Mouse (Mus musculus) forebrain, embryonic 12.5 days (tissue): ENCODE data around the gene Bbc3. TPM values are rescaled to one million over a fixed set of nuclear protein-coding genes. Genes with fewer than 3 reads are reported as not detected.

ENCODE experiments used
- ATAC-seq: fragments of 200-750 bp; cut with Nextera tagmentation; 2 replicates; pipeline ENCODE4 v1.8.0; 2017; ENCODE audit warnings: moderate TSS enrichment; ENCODE audit not compliant: low FRiP score
- H3K27ac ChIP-seq: fragments of 300-500 bp; sonication (generic); 2 replicates; pipeline ENCODE4 v1.5.1; 2016; ENCODE audit warnings: mild to moderate bottlenecking
- H3K27me3 ChIP-seq: fragments of 300-500 bp; sonication (generic); 2 replicates; pipeline ENCODE4 v1.6.1; 2016; ENCODE audit warnings: mild to moderate bottlenecking
- H3K36me3 ChIP-seq: fragments of 300-500 bp; sonication (generic); replicated peaks from 2 replicates; pipeline ENCODE4 v1.6.1; 2016; ENCODE audit warnings: mild to moderate bottlenecking
- H3K4me1 ChIP-seq: fragments of 300-500 bp; sonication (generic); 2 replicates; pipeline ENCODE4 v1.6.1; 2016
- H3K4me2 ChIP-seq: fragments of 300-500 bp; sonication (generic); 2 replicates; pipeline ENCODE4 v1.6.1; 2016; ENCODE audit warnings: mild to moderate bottlenecking, moderate library complexity
- H3K4me3 ChIP-seq: fragments of 300-500 bp; sonication (generic); replicated peaks from 2 replicates; pipeline ENCODE4 v1.5.1; 2016; ENCODE audit warnings: mild to moderate bottlenecking
- H3K9ac ChIP-seq: fragments of 300-500 bp; sonication (generic); 2 replicates; pipeline ENCODE4 v1.6.1; 2016; ENCODE audit warnings: mild to moderate bottlenecking
- H3K9me3 ChIP-seq: fragments of 300-500 bp; sonication (generic); 2 replicates; pipeline ENCODE4 v1.6.1; 2016
- WGBS: fragments of 180-500 bp; shearing (Covaris S2); methylation state at CpG from one replicate; pipeline ENCODE4 v1.1.7; 2016; 5-methylcytosine and 5-hydroxymethylcytosine counted together
- polyA plus RNA-seq: library from polyadenylated mRNA; unstranded; fragments of >200 nt; fragmentation: Nextera tagmentation; extraction: Ambion mirVana; gene quantifications from 2 replicates; pipeline ENCODE4 v1.2.1, GENCODE M21; 2016

Gene Bbc3
- polyA plus RNA-seq, 1 experiment from 2014 or later = 12.8 TPM

GRCm38 (mm10) chr7:16274922-16275890, 33.0 kb upstream of the Bbc3 start:
- 85% methylated on average over 10 of the region's 10 CpGs for WGBS
- H3K36me3 ChIP-seq = peaks cover 49% of the 10 kb centered on the region
- peaks cover 25% of the 10 kb centered on the region for H3K4me1 ChIP-seq
- H3K9ac ChIP-seq = no peak overlapping the region
- no peak overlapping the region for H3K4me2 ChIP-seq
- H3K27ac ChIP-seq = no peak overlapping the region
- no peaks in the 10 kb centered on the region for H3K9me3 ChIP-seq
- no peak overlapping the region for H3K4me3 ChIP-seq
- peaks cover 18% of the 10 kb centered on the region; the same call in 1 of the 2 replicates for H3K27me3 ChIP-seq
- no peak for ATAC-seq

- Histone ChIP-seq H3K9me3 (no peaks in the 10 kb centered on the region), H3K27me3 (peaks cover under 1% of the 10 kb centered on the region; the same call in 1 of the 2 replicates), H3K4me1 (peaks cover 9% of the 10 kb centered on the region), H3K9ac (no peak overlapping the region), H3K27ac (no peak overlapping the region), H3K36me3 (peaks cover 80% of the 10 kb centered on the region), H3K4me2 (no peak overlapping the region), H3K4me3 (no peak overlapping the region)
- WGBS = 92% methylated on average over 11 of the region's 11 CpGs
- ATAC-seq = no peak
Observed at GRCm38 (mm10) chr7:16280721-16281120, 27.5 kb upstream of the Bbc3 start.

GRCm38 (mm10) chr7:16282334-16282733, 25.9 kb upstream of the Bbc3 start:
- no peak overlapping the region for H3K4me3 ChIP-seq
- no peak overlapping the region for H3K27ac ChIP-seq
- no peak overlapping the region for H3K9ac ChIP-seq
- H3K27me3 ChIP-seq = no peaks in the 10 kb centered on the region
- H3K9me3 ChIP-seq = no peaks in the 10 kb centered on the region
- H3K36me3 ChIP-seq = peaks cover 64% of the 10 kb centered on the region
- 96% methylated on average over 13 of the region's 13 CpGs for WGBS
- ATAC-seq = no peak
- H3K4me2 ChIP-seq = no peak overlapping the region
- H3K4me1 ChIP-seq = peaks cover 11% of the 10 kb centered on the region

GRCm38 (mm10) chr7:16284001-16284400, 24.2 kb upstream of the Bbc3 start:
- 95% methylated on average over 8 of the region's 8 CpGs for WGBS

GRCm38 (mm10) chr7:16284904-16285303, 23.3 kb upstream of the Bbc3 start:
- 74% methylated on average over 9 of the region's 9 CpGs for WGBS
- Histone ChIP-seq H3K4me2 (peak overlapping the region; percentile 56), H3K4me1 (peaks cover 11% of the 10 kb centered on the region), H3K36me3 (peaks cover 42% of the 10 kb centered on the region), H3K27ac (no peak overlapping the region), H3K9ac (no peak overlapping the region), H3K9me3 (no peaks in the 10 kb centered on the region), H3K27me3 (no peaks in the 10 kb centered on the region), H3K4me3 (peak overlapping the region; percentile 81)
- no peak for ATAC-seq

More at GRCm38 (mm10) chr7:16284001-16284400, 24.2 kb upstream of the Bbc3 start:
- peaks cover 49% of the 10 kb centered on the region for H3K36me3 ChIP-seq
- H3K4me1 ChIP-seq = peaks cover 11% of the 10 kb centered on the region
- H3K9ac ChIP-seq = no peak overlapping the region
- H3K4me3 ChIP-seq = no peak overlapping the region
- no peak for ATAC-seq
- H3K27ac ChIP-seq = no peak overlapping the region
- H3K9me3 ChIP-seq = no peaks in the 10 kb centered on the region
- no peak overlapping the region for H3K4me2 ChIP-seq
- H3K27me3 ChIP-seq = no peaks in the 10 kb centered on the region

GRCm38 (mm10) chr7:16285450-16286025, 22.7 kb upstream of the Bbc3 start:
- no peaks in the 10 kb centered on the region for H3K27me3 ChIP-seq
- peak; percentile 61 for ATAC-seq
- H3K27ac ChIP-seq = peak overlapping the region; percentile 95; the same call in 1 of the 2 replicates
- 6% methylated on average over 14 of the region's 14 CpGs for WGBS
- H3K36me3 ChIP-seq = peaks cover 38% of the 10 kb centered on the region
- H3K9me3 ChIP-seq = no peaks in the 10 kb centered on the region
- H3K4me3 ChIP-seq = peak overlapping the region; percentile 81
- peak overlapping the region; percentile 56 for H3K4me2 ChIP-seq
- H3K9ac ChIP-seq = no peak overlapping the region
- H3K4me1 ChIP-seq = peaks cover 11% of the 10 kb centered on the region

GRCm38 (mm10) chr7:16286026-16286961, 21.9 kb upstream of the Bbc3 start, which contains the start of gene Ccdc9:
Ccdc9 (minus strand) TSS chr7:16286795.
- WGBS = under 1% methylated on average over 69 of the region's 70 CpGs
- peak within 1 kb of the TSS; percentile 95 for H3K27ac ChIP-seq
- peaks cover 11% of the 10 kb centered on the region for H3K4me1 ChIP-seq
- H3K9me3 ChIP-seq = no peaks in the 10 kb centered on the region
- no peaks in the 10 kb centered on the region for H3K27me3 ChIP-seq
- peaks cover 30% of the 10 kb centered on the region for H3K36me3 ChIP-seq
- H3K9ac ChIP-seq = peak within 1 kb of the TSS; percentile 71
- peak within 1 kb of the TSS; percentile 56 for H3K4me2 ChIP-seq
- H3K4me3 ChIP-seq = peak within 1 kb of the TSS; percentile 81
- ATAC-seq = peak; percentile 94

- peak overlapping the region; percentile 71; the same call in 1 of the 2 replicates for H3K9ac ChIP-seq
- H3K27ac ChIP-seq = peak overlapping the region; percentile 95
- peak overlapping the region; percentile 81 for H3K4me3 ChIP-seq
- 89% methylated on average over 2 of the region's 2 CpGs for WGBS
- peak overlapping the region; percentile 56 for H3K4me2 ChIP-seq
- no peak for ATAC-seq
- no peaks in the 10 kb centered on the region for H3K27me3 ChIP-seq
- peaks cover 11% of the 10 kb centered on the region for H3K4me1 ChIP-seq
- no peaks in the 10 kb centered on the region for H3K9me3 ChIP-seq
- H3K36me3 ChIP-seq = peaks cover 23% of the 10 kb centered on the region
Observed at GRCm38 (mm10) chr7:16287016-16287415, 21.2 kb upstream of the Bbc3 start.

GRCm38 (mm10) chr7:16287791-16288190, 20.4 kb upstream of the Bbc3 start:
- WGBS = 65% methylated on average over 1 of the region's 1 CpGs
- H3K9ac ChIP-seq = no peak overlapping the region
- H3K27ac ChIP-seq = no peak overlapping the region
- no peaks in the 10 kb centered on the region for H3K27me3 ChIP-seq
- no peak overlapping the region for H3K4me2 ChIP-seq
- ATAC-seq = no peak
- H3K9me3 ChIP-seq = no peaks in the 10 kb centered on the region
- no peak overlapping the region for H3K4me3 ChIP-seq
- peaks cover 11% of the 10 kb centered on the region for H3K4me1 ChIP-seq
- H3K36me3 ChIP-seq = peaks cover 15% of the 10 kb centered on the region

GRCm38 (mm10) chr7:16294346-16294745, 13.8 kb upstream of the Bbc3 start:
- Histone ChIP-seq H3K27ac (no peak overlapping the region; the same call in 1 of the 2 replicates), H3K4me1 (peaks cover 30% of the 10 kb centered on the region), H3K4me3 (no peak overlapping the region), H3K36me3 (no peaks in the 10 kb centered on the region), H3K9ac (no peak overlapping the region), H3K4me2 (peak overlapping the region; percentile 88; the same call in 1 of the 2 replicates), H3K9me3 (no peaks in the 10 kb centered on the region), H3K27me3 (no peaks in the 10 kb centered on the region)
- WGBS = 31% methylated on average over 4 of the region's 4 CpGs
- no peak; the same call in 1 of the 2 replicates for ATAC-seq

GRCm38 (mm10) chr7:16294837-16295236, 13.4 kb upstream of the Bbc3 start:
- H3K27ac ChIP-seq = peak overlapping the region; percentile 87
- H3K36me3 ChIP-seq = no peaks in the 10 kb centered on the region
- H3K9ac ChIP-seq = peak overlapping the region; percentile 57
- H3K4me1 ChIP-seq = peaks cover 32% of the 10 kb centered on the region
- ATAC-seq = peak; percentile 62
- H3K9me3 ChIP-seq = no peaks in the 10 kb centered on the region
- H3K4me3 ChIP-seq = peak overlapping the region; percentile 47
- WGBS = under 1% methylated on average over 23 of the region's 23 CpGs
- peak overlapping the region; percentile 88 for H3K4me2 ChIP-seq
- H3K27me3 ChIP-seq = no peaks in the 10 kb centered on the region
